Mouse (Mus musculus): Measurements from ENCODE around the gene Impg2.

Impg2 gene

GRCm38 (mm10) chr16:56302996-56303395 is 98.9 kb downstream of the Impg2 start:
- DNase-seq (ENCODE audit: low spot score) = no peak

DNA sequence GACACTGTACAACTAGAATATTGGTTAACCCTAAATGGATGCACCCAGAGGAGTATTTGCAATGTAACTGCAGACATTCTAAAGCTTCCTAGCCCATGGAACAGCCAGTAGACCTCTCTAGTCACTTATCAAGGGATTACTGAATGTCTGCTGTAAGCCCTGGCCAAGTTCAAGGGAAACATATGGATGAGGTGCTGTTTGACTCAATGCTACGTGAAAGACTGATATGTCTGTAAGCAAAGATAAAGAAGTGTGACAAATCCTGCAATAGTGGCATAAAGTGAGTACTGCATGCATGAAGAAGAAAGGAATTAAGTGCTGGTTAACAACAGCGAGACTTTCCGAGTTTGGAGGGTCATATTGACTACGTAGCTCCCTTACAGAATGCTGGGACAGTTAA is 100.1 kb downstream of the Impg2 start:
- DNase-seq (ENCODE audit: low spot score) = no peak

DNA sequence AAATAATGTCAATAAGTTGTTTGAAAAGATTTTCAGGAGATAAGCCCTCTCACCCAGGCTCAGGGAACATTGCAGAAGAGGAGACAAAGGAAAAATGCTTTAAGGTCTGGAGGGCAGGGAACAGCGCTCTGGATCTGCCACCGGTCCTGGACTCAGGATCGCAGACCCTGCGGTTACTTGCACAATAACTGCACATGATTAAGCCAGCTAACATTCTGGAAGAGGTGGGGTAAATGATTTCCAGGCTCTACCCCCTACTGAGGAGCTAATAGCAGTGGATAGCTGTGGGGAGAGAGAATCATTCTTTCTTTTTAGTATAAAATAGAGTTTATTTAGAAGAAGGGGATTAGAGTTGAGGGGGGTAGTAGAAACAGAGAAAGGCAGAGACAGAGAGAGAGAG is 103.5 kb downstream of the Impg2 start:
- no peak for DNase-seq (ENCODE audit: low spot score)

DNA sequence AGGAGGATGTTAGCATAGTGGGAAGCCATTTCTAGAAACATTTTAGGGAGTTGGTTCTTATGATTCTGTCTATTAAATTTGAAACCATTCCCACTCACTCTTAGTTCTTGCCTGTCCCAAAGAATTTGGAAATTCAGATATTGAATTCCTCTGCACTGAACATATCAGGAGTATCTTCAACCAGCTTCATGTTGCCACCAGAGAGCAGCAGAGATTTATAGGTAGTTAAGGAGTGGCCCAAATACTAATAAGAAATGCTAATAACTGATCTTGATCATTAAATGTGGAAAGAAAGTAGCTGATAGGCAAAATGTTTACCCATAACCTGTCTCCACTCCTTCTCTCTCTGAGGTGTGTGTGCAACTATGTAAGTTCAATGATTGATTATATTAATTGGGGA is 107.2 kb downstream of the Impg2 start:
- DNase-seq (ENCODE audit: low spot score) = no peak
